Mouse (Mus musculus) forebrain, embryonic 10.5 days (tissue): ENCODE data around the gene Flt3l. TPM values are rescaled to one million over a fixed set of nuclear protein-coding genes. Genes with fewer than 3 reads are reported as not detected.

Source experiments
- DNase-seq: peaks from one replicate; pipeline ENCODE4 v3.0.0-alpha.2; 2017; ENCODE audit warnings: low spot score; ENCODE audit errors: extremely low spot score
- H3K27ac ChIP-seq: fragments of 300-500 bp; sonication (generic); 2 replicates; pipeline ENCODE4 v1.5.1; 2016; ENCODE audit warnings: mild to moderate bottlenecking
- H3K27me3 ChIP-seq: fragments of 300-500 bp; sonication (generic); 2 replicates; pipeline ENCODE4 v1.6.1; 2016; ENCODE audit warnings: mild to moderate bottlenecking; ENCODE audit not compliant: poor library complexity, severe bottlenecking
- H3K36me3 ChIP-seq: fragments of 300-500 bp; sonication (generic); replicated peaks from 2 replicates; pipeline ENCODE4 v1.6.1; 2016; ENCODE audit warnings: mild to moderate bottlenecking, moderate library complexity
- H3K4me1 ChIP-seq: fragments of 300-500 bp; sonication (generic); 2 replicates; pipeline ENCODE4 v1.6.1; 2016
- H3K4me3 ChIP-seq: fragments of 300-500 bp; sonication (generic); 2 replicates; pipeline ENCODE4 v1.5.1; 2016; ENCODE audit warnings: mild to moderate bottlenecking, moderate library complexity
- H3K9me3 ChIP-seq: fragments of 300-500 bp; sonication (generic); 2 replicates; pipeline ENCODE4 v1.6.1; 2016; ENCODE audit warnings: mild to moderate bottlenecking, moderate library complexity
- WGBS: fragments of 180-500 bp; shearing (Covaris S2); methylation state at CpG from one replicate; pipeline ENCODE4 v1.1.7; 2016; 5-methylcytosine and 5-hydroxymethylcytosine counted together
- microRNA counts: library from miRNA; unstranded; fragments of <30 nt; microRNA quantifications from one replicate; lab custom pipeline; 2017
- microRNA-seq: library from miRNA; unstranded; fragments of <30 nt; microRNA quantifications from one replicate; pipeline ENCODE4, GENCODE M21; 2017
- polyA plus RNA-seq: library from polyadenylated mRNA; unstranded; fragments of >200 nt; fragmentation: Nextera tagmentation; extraction: Ambion mirVana; gene quantifications from 2 replicates; pipeline ENCODE4 v1.2.1, GENCODE M21; 2016

Gene Flt3l
- polyA plus RNA-seq, 1 experiment from 2014 or later = 1.1 TPM

- WGBS = 3% methylated on average over 10 of the region's 10 CpGs
- no peak overlapping the region for H3K4me3 ChIP-seq
- H3K9me3 ChIP-seq = no peaks in the 10 kb centered on the region
Measured at GRCm38 (mm10) chr7:45079856-45080255, 56.4 kb downstream of the Flt3l start.

More at GRCm38 (mm10) chr7:45079856-45080255, 56.4 kb downstream of the Flt3l start:
- peaks cover 13% of the 10 kb centered on the region; the same call in 1 of the 2 replicates for H3K4me1 ChIP-seq
- H3K27ac ChIP-seq = no peak overlapping the region
- peaks cover 56% of the 10 kb centered on the region for H3K36me3 ChIP-seq
- H3K27me3 ChIP-seq = no peaks in the 10 kb centered on the region
- peak; percentile 88 for DNase-seq

MicroRNAs within 50 kb of the gene (microRNA counts, 519-probe panel; counts per million panel counts)
- microRNA mmu-miR-150 (lab: Ali Mortazavi, UCI) = 341 counts per million, percentile 65 among the panel's probes with 10 or more counts

Small RNA genes lying within 50 kb of the gene (microRNA-seq; reads per million reads assigned to microRNA genes)
- gene Mir150 = 2.7 reads per million
- gene Mir5121 = 34.1 reads per million, percentile 37 among the genes with 10 or more reads in this experiment
- gene Mir7055 = not detected

Other genes with a start within 250 kb of the Flt3l start
- gene Med25, start 243.7 kb downstream of the Flt3l start, polyA plus RNA-seq = 175 and 185 TPM in 2 replicates
- gene Fuz, start 240.4 kb downstream of the Flt3l start, polyA plus RNA-seq = 24.8 and 25.0 TPM in 2 replicates
- 69.1 and 69.5 TPM in 2 replicates for gene Ap2a1, start 206.9 kb downstream of the Flt3l start, polyA plus RNA-seq
- 0.47 TPM in 1 of 2 replicates, not detected in the other for gene Tsks, start 193.2 kb downstream of the Flt3l start, polyA plus RNA-seq
- 19.4 and 20.8 TPM in 2 replicates for gene Cpt1c, start 161.6 kb downstream of the Flt3l start, polyA plus RNA-seq
- 909 and 984 TPM in 2 replicates for gene Prmt1, start 149.9 kb downstream of the Flt3l start, polyA plus RNA-seq
- gene Irf3, start 138.8 kb downstream of the Flt3l start, polyA plus RNA-seq = 70.5 and 76.0 TPM in 2 replicates
- 80.7 and 83.9 TPM in 2 replicates for gene Bcl2l12, start 137.7 kb downstream of the Flt3l start, polyA plus RNA-seq
- gene Scaf1, start 120.1 kb downstream of the Flt3l start, polyA plus RNA-seq = 39.9 and 41.0 TPM in 2 replicates
- gene Rras, start 118.5 kb downstream of the Flt3l start, polyA plus RNA-seq = 15.0 and 16.8 TPM in 2 replicates
- 11.9 and 12.7 TPM in 2 replicates for gene Prr12, start 83.6 kb downstream of the Flt3l start, polyA plus RNA-seq
- gene Nosip, start 74.0 kb downstream of the Flt3l start, polyA plus RNA-seq = 61.2 and 67.6 TPM in 2 replicates
- 16.5 and 17.7 TPM in 2 replicates for gene Prrg2, start 73.8 kb downstream of the Flt3l start, polyA plus RNA-seq
- gene Rcn3, start 44.2 kb downstream of the Flt3l start, polyA plus RNA-seq = 101 and 113 TPM in 2 replicates
- gene Fcgrt, start 32.6 kb downstream of the Flt3l start, polyA plus RNA-seq = 5.5 and 5.9 TPM in 2 replicates
- gene Rps11, start 12.0 kb downstream of the Flt3l start, polyA plus RNA-seq = 1,843 and 1,853 TPM in 2 replicates
- 1,219 and 1,234 TPM in 2 replicates for gene Rpl13a, start 7.7 kb downstream of the Flt3l start, polyA plus RNA-seq
- 0.11 and 0.27 TPM in 2 replicates for gene Gm45713, start 201 bp downstream of the Flt3l start, polyA plus RNA-seq
- gene Pih1d1, start 17.9 kb upstream of the Flt3l start, polyA plus RNA-seq = 98.5 and 99.6 TPM in 2 replicates
- 53.0 and 55.1 TPM in 2 replicates for gene Aldh16a1, start 18.2 kb upstream of the Flt3l start, polyA plus RNA-seq
- 0.95 and 1.2 TPM in 2 replicates for gene Slc17a7, start 27.5 kb upstream of the Flt3l start, polyA plus RNA-seq
- 0.15 TPM in 1 of 2 replicates, not detected in the other for gene Gfy, start 43.1 kb upstream of the Flt3l start, polyA plus RNA-seq
- 0.33 TPM in 1 of 2 replicates, not detected in the other for gene Pth2, start 44.6 kb upstream of the Flt3l start, polyA plus RNA-seq
- 0.57 and 0.66 TPM in 2 replicates for gene Ccdc155, start 68.5 kb upstream of the Flt3l start, polyA plus RNA-seq
- 1.0 TPM in 2 replicates for gene Dkkl1, start 75.7 kb upstream of the Flt3l start, polyA plus RNA-seq
- 337 and 380 TPM in 2 replicates for gene Tead2, start 79.3 kb upstream of the Flt3l start, polyA plus RNA-seq
- gene Cd37, start 102.7 kb upstream of the Flt3l start, polyA plus RNA-seq = 1.1 TPM in 2 replicates
- not detected in 2 replicates for gene Slc6a16, start 104.7 kb upstream of the Flt3l start, polyA plus RNA-seq
- gene Slc6a21, start 141.1 kb upstream of the Flt3l start, polyA plus RNA-seq = not detected in 2 replicates
- gene Trpm4, start 197.3 kb upstream of the Flt3l start, polyA plus RNA-seq = 8.3 and 8.9 TPM in 2 replicates
- 0.31 and 0.42 TPM in 2 replicates for gene Hrc, start 198.9 kb upstream of the Flt3l start, polyA plus RNA-seq
- gene Ppfia3, start 230.6 kb upstream of the Flt3l start, polyA plus RNA-seq = 6.0 and 8.9 TPM in 2 replicates
- 0.47 and 0.81 TPM in 2 replicates for gene Lin7b, start 234.2 kb upstream of the Flt3l start, polyA plus RNA-seq